Mouse (Mus musculus): ENCODE measurements around the gene Cd44. TPM values are rescaled to one million over a fixed set of nuclear protein-coding genes. Genes with fewer than 3 reads are reported as not detected.

Gene Cd44
- polyA plus RNA-seq, 1 experiment from 2014 or later: 145 TPM

DNA sequence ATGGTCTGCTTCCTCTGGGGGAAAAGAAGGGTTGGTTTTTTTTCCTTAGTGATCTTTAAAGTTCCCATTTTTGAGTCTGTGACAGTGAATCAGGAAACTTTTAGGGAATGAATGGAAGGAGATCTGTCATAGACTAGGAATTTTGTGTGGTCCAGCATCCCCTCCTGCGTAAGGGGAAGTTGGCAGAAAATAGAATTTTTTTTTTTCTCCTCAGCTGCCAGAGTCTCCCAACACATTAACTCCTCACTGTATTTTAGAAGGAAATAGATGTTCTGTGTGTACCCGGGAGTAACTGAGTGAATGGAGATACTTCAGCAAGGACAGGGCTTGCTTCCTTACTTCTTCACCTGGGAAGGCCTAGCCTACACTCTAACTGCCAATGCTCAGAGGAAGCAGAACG is 2.9 kb downstream of the Cd44 start:
- H3K27me3 ChIP-seq: no peaks in the 10 kb centered on the region
- ATAC-seq (no peak), DNase-seq (ENCODE audit: low read depth, low spot score) (no peak)
- CTCF ChIA-PET: no interaction called here
- POLR2A ChIA-PET: no interaction called here
- TF ChIP-seq CTCF (IDR thresholded peaks at IDR 0.05): no peak
- in situ Hi-C loops (cut with MboI; ENCODE audit: low pct_unique_long_range_greater_than_20kb): loop anchor here (10.0 kb wide), 2 partner anchors 154 to 214 kb away; no protein-coding TSS in a partner anchor

GRCm38 (mm10) chr2:102896154-102896553 is 5.3 kb downstream of the Cd44 start:
- ATAC-seq (no peak), DNase-seq (ENCODE audit: low read depth, low spot score) (no peak)
- CTCF ChIA-PET: no interaction called here
- no peaks in the 10 kb centered on the region for H3K27me3 ChIP-seq
- POLR2A ChIA-PET: interaction anchor here (0.5 kb wide), 1 partner anchor 18 kb away, joined by 7 read pairs; no protein-coding TSS in a partner anchor
- TF ChIP-seq CTCF (IDR thresholded peaks at IDR 0.05): no peak
- in situ Hi-C loops (cut with MboI; ENCODE audit: low pct_unique_long_range_greater_than_20kb): loop anchor here (10.0 kb wide), 2 partner anchors 151 to 211 kb away; no protein-coding TSS in a partner anchor

DNA sequence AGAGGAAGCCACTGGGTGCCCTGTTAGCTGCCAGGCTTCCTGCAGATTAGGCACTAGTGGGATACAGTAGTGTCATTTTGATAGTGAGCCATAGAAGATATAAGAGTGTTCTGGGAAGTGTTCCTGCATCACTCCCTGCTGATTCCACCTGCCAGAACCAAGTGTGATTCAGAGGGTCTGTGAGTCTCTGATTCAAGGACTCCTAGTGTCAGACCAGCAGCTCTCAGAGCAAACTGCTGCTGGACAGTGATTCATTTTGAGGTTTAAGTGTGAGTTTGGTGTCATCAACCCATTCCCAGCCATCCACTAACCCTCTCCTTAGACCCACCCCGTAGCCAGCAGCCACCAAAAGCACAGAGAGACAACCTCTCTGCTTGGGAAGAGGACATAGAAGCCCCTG is 6.3 kb downstream of the Cd44 start:
- no peaks in the 10 kb centered on the region for H3K27me3 ChIP-seq
- in situ Hi-C loops (cut with MboI; ENCODE audit: low pct_unique_long_range_greater_than_20kb): loop anchor here (10.0 kb wide), 2 partner anchors 150 to 210 kb away; no protein-coding TSS in a partner anchor
- no peak for DNase-seq (ENCODE audit: low read depth, low spot score)
- ChIA-PET CTCF (interaction anchor here (1.2 kb wide), 1 partner anchor 125 kb away, joined by 3 read pairs; no protein-coding TSS in a partner anchor), POLR2A (no interaction called here)
- TF ChIP-seq CTCF (IDR thresholded peaks at IDR 0.05): no peak
- ATAC-seq: no peak

DNA sequence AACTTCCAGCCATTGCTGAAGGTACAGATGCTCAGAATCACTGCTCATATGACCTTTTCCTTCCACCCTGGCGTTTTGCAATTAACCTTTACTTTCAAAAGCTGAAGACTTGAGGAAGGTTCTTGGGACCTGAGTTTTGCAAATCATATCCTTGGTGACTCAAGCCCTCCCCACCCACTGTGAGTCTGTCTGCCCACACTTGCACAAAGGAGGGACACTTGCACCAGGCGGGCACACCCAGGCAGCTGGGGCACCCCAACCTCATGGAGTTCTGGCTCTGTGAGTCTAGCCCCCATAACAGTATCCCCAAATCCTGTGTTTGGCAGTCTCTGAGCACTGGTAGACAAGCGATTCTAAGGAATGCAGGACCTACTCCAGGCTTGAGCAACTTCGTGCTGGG is 6.7 kb downstream of the Cd44 start:
- CTCF ChIA-PET: interaction anchor here (1.2 kb wide), 1 partner anchor 125 kb away, joined by 3 read pairs; no protein-coding TSS in a partner anchor
- ATAC-seq: no peak
- no peak for TF ChIP-seq CTCF (IDR thresholded peaks at IDR 0.05)
- no peak for DNase-seq (ENCODE audit: low read depth, low spot score)
- in situ Hi-C loops (cut with MboI; ENCODE audit: low pct_unique_long_range_greater_than_20kb): loop anchor here (10.0 kb wide), 2 partner anchors 150 to 210 kb away; no protein-coding TSS in a partner anchor
- POLR2A ChIA-PET: no interaction called here
- no peaks in the 10 kb centered on the region for H3K27me3 ChIP-seq

- DNase-seq (ENCODE audit: low read depth, low spot score) (no peak), ATAC-seq (no peak)
- no peaks in the 10 kb centered on the region for H3K27me3 ChIP-seq
- POLR2A ChIA-PET: no interaction called here
- in situ Hi-C loops (cut with MboI; ENCODE audit: low pct_unique_long_range_greater_than_20kb): no loop called here
- no peak for TF ChIP-seq CTCF (IDR thresholded peaks at IDR 0.05)
- CTCF ChIA-PET: interaction anchor here (1.3 kb wide), 1 partner anchor 203 kb away, joined by 4 read pairs; no protein-coding TSS in a partner anchor
Measured at GRCm38 (mm10) chr2:102888688-102889225, 12.7 kb downstream of the Cd44 start.

DNA sequence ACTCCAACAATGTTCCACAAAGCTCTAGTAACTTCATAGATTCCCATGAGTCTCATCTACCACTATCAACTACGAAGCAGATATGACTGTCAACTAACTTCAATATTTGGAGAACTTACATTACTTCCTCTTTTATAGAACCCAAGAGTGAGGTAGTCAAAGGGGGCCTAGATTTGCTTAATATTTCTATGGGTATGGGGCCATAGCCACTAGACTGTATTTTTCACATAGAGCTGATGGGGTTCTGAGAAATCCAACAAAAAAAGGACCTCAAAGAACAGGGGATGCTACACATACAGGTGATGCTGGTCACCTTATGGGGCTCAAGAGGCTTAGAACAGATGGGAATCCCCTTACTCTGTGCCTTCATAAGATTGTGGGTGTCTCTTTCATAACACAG is 14.3 kb downstream of the Cd44 start:
- ChIA-PET CTCF (interaction anchor here (1.5 kb wide), 1 partner anchor 25 kb away, joined by 4 read pairs; no protein-coding TSS in a partner anchor), POLR2A (no interaction called here)
- no peaks in the 10 kb centered on the region for H3K27me3 ChIP-seq
- no peak for TF ChIP-seq CTCF (IDR thresholded peaks at IDR 0.05)
- no peak for ATAC-seq
- DNase-seq (ENCODE audit: low read depth, low spot score): no peak
- in situ Hi-C loops (cut with MboI; ENCODE audit: low pct_unique_long_range_greater_than_20kb): no loop called here

DNA sequence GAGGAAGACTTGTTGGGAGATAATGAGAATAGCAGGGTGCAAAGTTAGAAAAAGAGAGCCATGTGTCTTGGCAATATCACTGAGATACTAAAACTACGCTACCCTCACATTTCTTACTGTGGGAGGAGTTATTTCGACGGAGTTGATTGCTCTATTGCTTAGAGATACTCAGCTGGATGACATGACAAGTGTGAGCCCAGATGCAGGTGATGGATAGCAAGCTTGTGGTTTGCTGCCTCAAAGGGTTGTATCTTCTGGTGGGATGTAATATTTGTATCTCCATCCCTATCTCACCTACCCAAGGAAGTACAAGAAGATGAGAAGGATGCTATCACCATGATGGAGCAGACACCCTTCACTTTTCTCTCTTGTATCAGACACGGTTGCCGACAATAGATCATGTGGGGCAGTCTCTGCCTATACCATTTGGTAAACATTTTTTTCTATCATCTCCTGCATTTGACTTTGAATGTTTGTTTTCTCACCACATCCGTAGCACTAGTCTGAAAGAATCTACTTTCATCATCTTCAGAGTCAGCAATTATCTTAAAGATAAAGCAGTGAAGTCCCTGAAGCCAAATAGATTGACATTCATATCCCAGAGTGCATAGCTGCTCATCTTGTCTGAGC is 15.0 kb downstream of the Cd44 start:
- DNase-seq (ENCODE audit: low read depth, low spot score): no peak
- no peak for ATAC-seq
- in situ Hi-C loops (cut with MboI; ENCODE audit: low pct_unique_long_range_greater_than_20kb): no loop called here
- CTCF ChIA-PET: interaction anchor here (0.7 to 1.5 kb wide), 2 partner anchors 13 to 24 kb away, joined by 3 to 4 read pairs; no protein-coding TSS in a partner anchor
- POLR2A ChIA-PET: no interaction called here
- no peaks in the 10 kb centered on the region for H3K27me3 ChIP-seq
- TF ChIP-seq CTCF (IDR thresholded peaks at IDR 0.05): no peak

DNA sequence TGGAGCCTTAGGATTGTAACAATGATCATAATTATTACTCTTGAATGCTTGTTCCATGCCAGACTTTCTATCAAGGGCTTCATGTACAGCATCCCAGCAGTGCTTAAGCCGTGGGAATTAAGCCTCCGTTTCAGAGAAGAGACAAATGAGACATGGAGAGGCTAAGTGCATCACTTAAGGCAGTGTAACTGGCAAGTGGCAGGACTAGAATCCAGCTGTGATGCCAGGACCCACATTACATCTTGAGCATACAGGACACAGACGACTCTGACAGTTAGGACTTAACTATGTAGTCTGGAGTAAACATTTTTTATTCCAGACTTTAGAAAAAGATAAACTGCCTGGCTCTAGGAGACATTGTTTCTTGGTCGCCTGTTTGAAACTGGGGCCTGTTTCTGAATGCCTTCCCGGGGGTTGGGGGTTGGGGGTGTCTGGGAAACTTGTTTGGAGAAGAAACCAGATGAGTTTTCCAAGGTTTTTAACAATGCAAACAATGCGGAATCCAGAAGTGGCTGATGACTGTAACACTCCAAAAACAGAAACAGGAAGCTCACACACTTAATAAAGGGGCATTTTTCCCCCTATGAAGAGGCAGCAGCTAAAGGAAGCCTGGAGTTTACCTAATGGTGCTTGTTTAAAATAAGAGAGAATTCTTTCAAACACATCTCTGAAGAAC is 18.7 kb downstream of the Cd44 start:
- DNase-seq (ENCODE audit: low read depth, low spot score) (no peak), ATAC-seq (no peak)
- H3K27me3 ChIP-seq: no peaks in the 10 kb centered on the region
- POLR2A ChIA-PET: interaction anchor here (1.6 kb wide), 1 partner anchor 12 kb away, joined by 5 read pairs; no protein-coding TSS in a partner anchor
- CTCF ChIA-PET: interaction anchor here (1.1 to 1.7 kb wide), 3 partner anchors 10 to 33 kb away, joined by 3 to 4 read pairs (median 3); no protein-coding TSS in a partner anchor
- in situ Hi-C loops (cut with MboI; ENCODE audit: low pct_unique_long_range_greater_than_20kb): no loop called here
- no peak for TF ChIP-seq CTCF (IDR thresholded peaks at IDR 0.05)

GRCm38 (mm10) chr2:102882004-102882588 is 19.4 kb downstream of the Cd44 start:
- ChIA-PET CTCF (interaction anchor here (1.5 to 1.7 kb wide), 2 partner anchors 19 to 32 kb away, joined by 3 to 4 read pairs; no protein-coding TSS in a partner anchor), POLR2A (no interaction called here)
- no peaks in the 10 kb centered on the region for H3K27me3 ChIP-seq
- no peak for TF ChIP-seq CTCF (IDR thresholded peaks at IDR 0.05)
- in situ Hi-C loops (cut with MboI; ENCODE audit: low pct_unique_long_range_greater_than_20kb): no loop called here
- ATAC-seq (no peak), DNase-seq (ENCODE audit: low read depth, low spot score) (no peak)

DNA sequence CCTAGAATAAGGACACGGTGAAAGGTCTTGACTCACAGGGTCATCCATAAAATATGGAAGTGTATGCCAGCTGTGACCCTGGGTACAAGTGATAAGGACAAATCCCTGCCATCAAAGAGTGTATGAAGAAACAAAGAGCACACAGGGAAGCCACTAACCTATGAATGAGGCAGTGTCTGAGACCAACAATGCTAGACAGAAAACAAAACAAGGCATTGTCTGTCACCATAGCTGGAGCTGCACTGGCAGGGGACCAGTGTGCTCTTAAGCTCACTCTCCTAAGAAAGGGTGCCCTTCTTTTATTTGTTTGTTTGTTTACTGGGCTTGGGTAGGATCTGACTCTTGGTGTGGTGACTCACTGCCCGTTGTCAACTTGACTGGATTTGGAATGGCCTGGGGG is 23.0 kb downstream of the Cd44 start:
- TF ChIP-seq CTCF (IDR thresholded peaks at IDR 0.05): no peak
- ATAC-seq (no peak), DNase-seq (ENCODE audit: low read depth, low spot score) (no peak)
- H3K27me3 ChIP-seq: no peaks in the 10 kb centered on the region
- ChIA-PET CTCF (no interaction called here), POLR2A (interaction anchor here (0.7 kb wide), 2 partner anchors 18 to 62 kb away, joined by 3 to 7 read pairs; no protein-coding TSS in a partner anchor)
- in situ Hi-C loops (cut with MboI; ENCODE audit: low pct_unique_long_range_greater_than_20kb): no loop called here

Measured in Patski (cell line).